Mouse (Mus musculus) C2C12 (cell line): Measurements from ENCODE around the gene Klf16.

Source experiments
- MAX ChIP-seq: IDR thresholded peaks from one replicate; pipeline ENCODE4 v1.6.1; 2011; ENCODE audit warnings: mild to moderate bottlenecking, control low read depth
- USF1 ChIP-seq: IDR thresholded peaks from one replicate; pipeline ENCODE4 v1.6.1; 2011; ENCODE audit warnings: low read depth, mild to moderate bottlenecking, control low read depth, moderate library complexity

- TF ChIP-seq MAX (no peak), USF1 (no peak)
These were observed 31.5 kb downstream of the Klf16 start for GRCm38 (mm10) chr10:80545590-80545989.
